Mouse (Mus musculus): ENCODE results near the gene Zswim7.

- TF ChIP-seq CTCF (IDR thresholded peaks at IDR 0.05; ENCODE audit: borderline replicate concordance, insufficient read depth, low read depth, low read length) (no peak), POLR2A (IDR thresholded peaks at IDR 0.05; ENCODE audit: borderline replicate concordance, insufficient read depth, low read length) (no peak)
Measured at GRCm38 (mm10) chr11:62285020-62285419, 3.8 kb upstream of the Zswim7 start.
